Mouse (Mus musculus) lung, embryonic 14.5 days (tissue): ENCODE results near the gene Srpk1. TPM values are rescaled to one million over a fixed set of nuclear protein-coding genes. Genes with fewer than 3 reads are reported as not detected.

ENCODE experiments used
- ATAC-seq: fragments of 200-750 bp; cut with Nextera tagmentation; 2 replicates; pipeline ENCODE4 v1.8.0; 2017; ENCODE audit warnings: mild to moderate bottlenecking, moderate TSS enrichment, moderate library complexity; ENCODE audit not compliant: insufficient read depth
- DNase-seq: peaks from one replicate; pipeline ENCODE4 v3.0.0-alpha.2; 2015
- H3K27ac ChIP-seq: fragments of 300-500 bp; sonication (generic); 2 replicates; pipeline ENCODE4 v1.5.1; 2014; ENCODE audit warnings: low read depth, mild to moderate bottlenecking, moderate library complexity
- H3K27me3 ChIP-seq: fragments of 300-500 bp; sonication (generic); 2 replicates; pipeline ENCODE4 v1.6.1; 2014; ENCODE audit warnings: low read length, control low read depth; ENCODE audit not compliant: insufficient read depth
- H3K36me3 ChIP-seq: fragments of 300-500 bp; sonication (generic); 2 replicates; pipeline ENCODE4 v1.6.1; 2014; ENCODE audit warnings: control low read depth; ENCODE audit not compliant: insufficient read depth
- H3K4me1 ChIP-seq: fragments of 300-500 bp; sonication (generic); 2 replicates; pipeline ENCODE4 v1.6.1; 2014; ENCODE audit warnings: antibody characterized with exemption, control low read depth; ENCODE audit not compliant: insufficient read depth
- H3K4me2 ChIP-seq: fragments of 300-500 bp; sonication (generic); 2 replicates; pipeline ENCODE4 v1.6.1; 2014; ENCODE audit warnings: mild to moderate bottlenecking
- H3K4me3 ChIP-seq: fragments of 300-500 bp; sonication (generic); 2 replicates; pipeline ENCODE4 v1.5.1; 2014; ENCODE audit warnings: low read depth, low read length
- H3K9ac ChIP-seq: fragments of 300-500 bp; sonication (generic); 2 replicates; pipeline ENCODE4 v1.6.1; 2014
- H3K9me3 ChIP-seq: fragments of 300-500 bp; sonication (generic); 2 replicates; pipeline ENCODE4 v1.6.1; 2016; ENCODE audit warnings: low read depth, low read length, control low read depth
- CTCF ChIP-seq: IDR thresholded peaks from 2 replicates; pipeline ENCODE4 v1.5.1; 2016; ENCODE audit warnings: antibody characterized with exemption, low read depth
- WGBS: fragments of 180-500 bp; shearing (Covaris S2); extraction: QIAGEN DNeasy Blood & Tissue Kit; methylation state at CpG from one replicate; pipeline ENCODE4 v1.1.7; 2014; 5-methylcytosine and 5-hydroxymethylcytosine counted together
- microRNA-seq: library from miRNA; unstranded; fragments of <30 nt; microRNA quantifications from one replicate; pipeline ENCODE4, GENCODE M21; 2016; ENCODE audit warnings: borderline number of aligned reads
- polyA plus RNA-seq: library from polyadenylated mRNA; unstranded; fragments of >200 nt; fragmentation: Nextera tagmentation; extraction: Ambion mirVana; gene quantifications from 2 replicates; pipeline ENCODE4 v1.2.1, GENCODE M21; 2014

Srpk1 gene
- polyA plus RNA-seq, 1 experiment from 2014 or later: 122 TPM

DNA sequence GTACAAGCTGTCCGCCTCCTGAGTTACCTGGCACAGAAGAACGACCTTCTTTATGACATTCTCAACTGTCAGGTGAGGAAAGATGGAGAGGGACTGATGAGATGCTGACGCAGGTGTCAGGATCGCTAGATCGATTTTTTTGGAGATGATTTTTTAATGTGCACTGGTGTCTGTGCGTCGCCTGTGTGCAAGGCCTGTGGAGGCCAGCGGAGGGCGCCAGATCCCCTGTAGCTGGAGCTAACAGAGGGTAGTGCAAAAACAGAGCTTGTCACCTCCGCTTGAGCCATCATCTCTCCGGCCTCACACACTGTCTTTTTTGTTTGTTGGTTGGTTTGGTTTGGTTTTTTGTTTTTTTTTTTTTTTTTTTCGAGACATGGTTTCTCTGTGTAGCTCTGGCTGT, 84.6 kb downstream of the Srpk1 start:
- no peak for ATAC-seq
- TF ChIP-seq CTCF: peak; percentile 25; the same call in 1 of the 2 replicates
- WGBS: 42% methylated on average over 12 of the region's 12 CpGs

More for the DNA sequence above, 84.6 kb downstream of the Srpk1 start:
- no peak overlapping the region for H3K4me2 ChIP-seq
- H3K27ac ChIP-seq: no peak overlapping the region
- no peaks in the 10 kb centered on the region for H3K27me3 ChIP-seq
- DNase-seq: no peak
- no peak overlapping the region for H3K4me3 ChIP-seq
- H3K9me3 ChIP-seq: no peaks in the 10 kb centered on the region
- H3K36me3 ChIP-seq: no peaks in the 10 kb centered on the region
- H3K4me1 ChIP-seq: no peaks in the 10 kb centered on the region
- H3K9ac ChIP-seq: no peak overlapping the region

Small RNAs within 50 kb of the gene (microRNA-seq; reads per million reads assigned to microRNA genes)
- gene Mir6969: not detected

Other genes starting within 250 kb of the Srpk1 start
- 8.3 and 8.7 TPM in 2 replicates for gene Fkbp5, start 105.2 kb downstream of the Srpk1 start, polyA plus RNA-seq
- not detected in 2 replicates for gene Armc12, start 91.9 kb downstream of the Srpk1 start, polyA plus RNA-seq
- not detected in 2 replicates for gene Clpsl2, start 73.3 kb downstream of the Srpk1 start, polyA plus RNA-seq
- gene Clps, start 61.9 kb downstream of the Srpk1 start, polyA plus RNA-seq: 0.33 and 0.80 TPM in 2 replicates
- gene Lhfpl5, start 47.1 kb downstream of the Srpk1 start, polyA plus RNA-seq: 0.20 and 0.32 TPM in 2 replicates
- 0.33 and 0.49 TPM in 2 replicates for gene Slc26a8, start 67.5 kb upstream of the Srpk1 start, polyA plus RNA-seq
- 76.1 and 77.4 TPM in 2 replicates for gene Mapk14, start 68.6 kb upstream of the Srpk1 start, polyA plus RNA-seq
- gene AC170998.1, start 103.4 kb upstream of the Srpk1 start, polyA plus RNA-seq: 3.1 and 5.2 TPM in 2 replicates
- 53.7 and 61.0 TPM in 2 replicates for gene Mapk13, start 146.6 kb upstream of the Srpk1 start, polyA plus RNA-seq
- gene Brpf3, start 178.4 kb upstream of the Srpk1 start, polyA plus RNA-seq: 10.0 and 12.5 TPM in 2 replicates
- 0.05 TPM in 1 of 2 replicates, not detected in the other for gene Pnpla1, start 235.7 kb upstream of the Srpk1 start, polyA plus RNA-seq